Mouse (Mus musculus) kidney, embryonic 16.5 days (tissue): ENCODE results near the gene Satl1. TPM values are rescaled to one million over a fixed set of nuclear protein-coding genes. Genes with fewer than 3 reads are reported as not detected.

Experiments
- polyA plus RNA-seq: library from polyadenylated mRNA; unstranded; fragments of >200 nt; fragmentation: Nextera tagmentation; extraction: Ambion mirVana; gene quantifications from 2 replicates; pipeline ENCODE4 v1.2.1, GENCODE M21; 2015

The Satl1 gene
- polyA plus RNA-seq, 1 experiment from 2014 or later = not detected

Other genes with a start within 250 kb of the Satl1 start
- not detected in 2 replicates for gene 4933403O08Rik, start 167.7 kb downstream of the Satl1 start, polyA plus RNA-seq
- 59.8 and 63.6 TPM in 2 replicates for gene Apool, start 95.4 kb downstream of the Satl1 start, polyA plus RNA-seq
- not detected in 2 replicates for gene 2010106E10Rik, start 88.5 kb upstream of the Satl1 start, polyA plus RNA-seq
- gene Zfp711, start 193.7 kb upstream of the Satl1 start, polyA plus RNA-seq = 10.9 and 11.8 TPM in 2 replicates